Mouse (Mus musculus): ENCODE results near the gene Rpl10a. TPM values are rescaled to one million over a fixed set of nuclear protein-coding genes. Genes with fewer than 3 reads are reported as not detected.
A peak's percentile ranks its signal among the peaks of the same experiment; 100 is the strongest.

Gene Rpl10a
- polyA plus RNA-seq, 1 experiment from 2014 or later: 287 TPM

DNA sequence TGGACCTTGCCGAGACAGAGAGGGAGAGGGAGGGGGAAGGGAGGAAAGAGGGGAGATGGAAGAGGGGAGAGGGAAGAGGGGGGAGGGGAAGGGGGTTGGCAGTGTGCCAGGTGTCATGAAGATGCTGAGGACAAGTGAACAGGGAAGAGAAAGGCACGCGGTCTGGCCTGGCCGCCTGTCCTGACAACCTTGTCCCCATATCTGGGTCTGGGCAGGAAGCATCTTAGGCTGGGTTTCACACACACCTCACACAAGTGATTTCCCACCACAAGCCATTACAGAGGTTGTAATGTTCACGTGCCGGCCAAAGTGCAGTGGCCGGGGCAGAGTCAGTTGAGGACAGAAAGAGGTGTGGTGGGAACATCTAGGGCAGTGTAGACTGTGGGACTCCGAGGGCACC, 40.7 kb upstream of the Rpl10a start:
- Histone ChIP-seq H3K27me3 (replicated peaks; ENCODE audit: control insufficient read depth, insufficient read depth, low read length) (no peaks in the 10 kb centered on the region), H3K9ac (ENCODE audit: low read depth, low read length) (no peak overlapping the region), H3K27ac (ENCODE audit: low read depth, low read length) (no peak overlapping the region), H3K4me2 (ENCODE audit: low read length) (no peak overlapping the region), H3K9me3 (ENCODE audit: control insufficient read depth, low read length) (no peaks in the 10 kb centered on the region), H3K4me1 (ENCODE audit: control insufficient read depth, insufficient read depth, low read depth, low read length) (peaks cover 6% of the 10 kb centered on the region; the same call in 1 of the 2 replicates), H3K4me3 (ENCODE audit: low read length) (no peak overlapping the region), H3K36me3 (ENCODE audit: control insufficient read depth, insufficient read depth, low read length) (no peaks in the 10 kb centered on the region)
- ATAC-seq: no peak
- WGBS: 63% methylated on average over 8 of the region's 8 CpGs

DNA sequence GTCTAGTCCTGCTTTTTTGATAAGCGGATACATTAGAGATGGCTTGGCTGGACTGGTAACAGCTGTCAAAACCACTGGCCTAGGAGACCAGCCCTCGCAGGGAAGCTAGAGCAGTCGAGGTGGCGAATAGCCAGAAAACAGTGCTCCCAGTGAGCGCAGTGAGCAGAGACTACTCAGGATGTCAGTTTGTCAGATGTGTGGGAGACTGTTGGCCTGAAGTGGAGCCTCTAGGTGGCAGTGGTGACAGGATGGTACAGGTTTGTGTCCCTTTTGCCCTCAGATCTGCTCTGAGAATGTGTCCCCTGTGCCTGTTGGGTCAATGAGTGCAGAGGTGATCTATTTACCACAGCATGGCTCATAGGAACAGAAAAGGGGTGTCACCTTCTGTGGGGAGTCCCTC, 40.3 kb upstream of the Rpl10a start:
- 69% methylated on average over 5 of the region's 5 CpGs for WGBS
- Histone ChIP-seq H3K4me2 (ENCODE audit: low read length) (no peak overlapping the region), H3K9ac (ENCODE audit: low read depth, low read length) (no peak overlapping the region), H3K4me3 (ENCODE audit: low read length) (no peak overlapping the region), H3K27ac (ENCODE audit: low read depth, low read length) (no peak overlapping the region), H3K27me3 (replicated peaks; ENCODE audit: control insufficient read depth, insufficient read depth, low read length) (no peaks in the 10 kb centered on the region), H3K4me1 (ENCODE audit: control insufficient read depth, insufficient read depth, low read depth, low read length) (peaks cover 6% of the 10 kb centered on the region; the same call in 1 of the 2 replicates), H3K9me3 (ENCODE audit: control insufficient read depth, low read length) (no peaks in the 10 kb centered on the region), H3K36me3 (ENCODE audit: control insufficient read depth, insufficient read depth, low read length) (no peaks in the 10 kb centered on the region)
- ATAC-seq: no peak

DNA sequence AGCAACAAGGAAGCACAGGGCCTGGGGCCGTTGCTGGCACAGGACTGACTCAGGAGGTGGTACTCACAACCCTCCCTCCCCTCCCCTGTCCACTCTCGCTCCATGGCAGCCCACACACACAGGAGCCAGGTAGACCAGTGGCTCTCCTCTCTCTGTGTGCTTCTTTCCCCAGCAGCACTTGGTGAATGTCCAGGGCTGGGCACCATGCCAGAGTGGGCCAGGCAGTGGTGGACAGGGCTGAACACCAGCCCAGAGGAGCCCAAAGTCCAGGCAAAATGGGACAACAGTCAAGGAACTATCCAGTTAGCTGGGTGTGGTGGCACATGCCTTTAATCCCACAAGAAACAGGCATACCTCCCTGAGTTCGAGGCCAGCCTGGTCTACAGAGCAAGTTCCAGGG, 38.0 kb upstream of the Rpl10a start:
- no peak overlapping the region for H3K27ac ChIP-seq (ENCODE audit: low read depth, low read length)
- no peaks in the 10 kb centered on the region for H3K27me3 ChIP-seq (replicated peaks; ENCODE audit: control insufficient read depth, insufficient read depth, low read length)
- ATAC-seq: peak; percentile 58; the same call in 1 of the 2 replicates
- no peak overlapping the region for H3K4me2 ChIP-seq (ENCODE audit: low read length)
- H3K9me3 ChIP-seq (ENCODE audit: control insufficient read depth, low read length): no peaks in the 10 kb centered on the region
- H3K9ac ChIP-seq (ENCODE audit: low read depth, low read length): no peak overlapping the region
- peaks cover 13% of the 10 kb centered on the region for H3K4me1 ChIP-seq (ENCODE audit: control insufficient read depth, insufficient read depth, low read depth, low read length)
- WGBS: 73% methylated on average over 3 of the region's 3 CpGs
- no peaks in the 10 kb centered on the region for H3K36me3 ChIP-seq (ENCODE audit: control insufficient read depth, insufficient read depth, low read length)
- no peak overlapping the region for H3K4me3 ChIP-seq (ENCODE audit: low read length)

- H3K4me2 ChIP-seq (ENCODE audit: low read length): no peak overlapping the region
- no peak overlapping the region for H3K9ac ChIP-seq (ENCODE audit: low read depth, low read length)
- H3K4me3 ChIP-seq (ENCODE audit: low read length): no peak overlapping the region
- no peak for ATAC-seq
- no peaks in the 10 kb centered on the region for H3K36me3 ChIP-seq (ENCODE audit: control insufficient read depth, insufficient read depth, low read length)
- 80% methylated on average over 11 of the region's 11 CpGs for WGBS
- peaks cover 13% of the 10 kb centered on the region for H3K4me1 ChIP-seq (ENCODE audit: control insufficient read depth, insufficient read depth, low read depth, low read length)
- H3K9me3 ChIP-seq (ENCODE audit: control insufficient read depth, low read length): no peaks in the 10 kb centered on the region
- H3K27ac ChIP-seq (ENCODE audit: low read depth, low read length): no peak overlapping the region
- no peaks in the 10 kb centered on the region for H3K27me3 ChIP-seq (replicated peaks; ENCODE audit: control insufficient read depth, insufficient read depth, low read length)
Measured at GRCm38 (mm10) chr17:28290671-28291070, 37.6 kb upstream of the Rpl10a start.

GRCm38 (mm10) chr17:28291346-28291745, 36.9 kb upstream of the Rpl10a start:
- no peaks in the 10 kb centered on the region for H3K36me3 ChIP-seq (ENCODE audit: control insufficient read depth, insufficient read depth, low read length)
- no peaks in the 10 kb centered on the region for H3K27me3 ChIP-seq (replicated peaks; ENCODE audit: control insufficient read depth, insufficient read depth, low read length)
- H3K4me1 ChIP-seq (ENCODE audit: control insufficient read depth, insufficient read depth, low read depth, low read length): peaks cover 7% of the 10 kb centered on the region
- 89% methylated on average over 7 of the region's 7 CpGs for WGBS
- no peak overlapping the region for H3K27ac ChIP-seq (ENCODE audit: low read depth, low read length)
- no peaks in the 10 kb centered on the region for H3K9me3 ChIP-seq (ENCODE audit: control insufficient read depth, low read length)
- H3K4me2 ChIP-seq (ENCODE audit: low read length): no peak overlapping the region
- no peak overlapping the region for H3K4me3 ChIP-seq (ENCODE audit: low read length)
- no peak overlapping the region for H3K9ac ChIP-seq (ENCODE audit: low read depth, low read length)
- ATAC-seq: no peak

DNA sequence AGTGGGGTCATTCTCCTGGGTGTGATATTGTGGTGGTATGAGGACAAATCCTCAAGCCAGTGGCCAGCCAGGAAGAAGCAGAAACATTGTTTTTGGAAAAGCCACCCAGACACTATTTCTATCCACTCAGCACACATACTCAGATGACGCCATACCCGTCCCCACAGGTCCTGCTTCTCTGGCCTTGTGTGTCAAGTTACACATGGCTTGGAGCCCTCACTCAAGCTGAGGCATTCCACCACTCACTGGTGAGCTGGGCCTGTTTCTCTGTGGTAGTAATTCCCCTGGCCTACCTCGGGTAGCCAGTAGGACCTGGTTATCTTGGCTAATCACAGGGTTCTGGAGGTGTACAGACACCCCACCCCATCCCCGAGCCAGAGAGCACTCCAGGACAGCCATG, 34.6 kb upstream of the Rpl10a start:
- H3K4me2 ChIP-seq (ENCODE audit: low read length): no peak overlapping the region
- peak overlapping the region; percentile 22; the same call in 1 of the 2 replicates for H3K9ac ChIP-seq (ENCODE audit: low read depth, low read length)
- peaks cover 7% of the 10 kb centered on the region for H3K4me1 ChIP-seq (ENCODE audit: control insufficient read depth, insufficient read depth, low read depth, low read length)
- 89% methylated on average over 4 of the region's 4 CpGs for WGBS
- H3K36me3 ChIP-seq (ENCODE audit: control insufficient read depth, insufficient read depth, low read length): no peaks in the 10 kb centered on the region
- no peaks in the 10 kb centered on the region for H3K27me3 ChIP-seq (replicated peaks; ENCODE audit: control insufficient read depth, insufficient read depth, low read length)
- H3K27ac ChIP-seq (ENCODE audit: low read depth, low read length): no peak overlapping the region
- no peaks in the 10 kb centered on the region for H3K9me3 ChIP-seq (ENCODE audit: control insufficient read depth, low read length)
- no peak overlapping the region for H3K4me3 ChIP-seq (ENCODE audit: low read length)
- no peak for ATAC-seq

DNA sequence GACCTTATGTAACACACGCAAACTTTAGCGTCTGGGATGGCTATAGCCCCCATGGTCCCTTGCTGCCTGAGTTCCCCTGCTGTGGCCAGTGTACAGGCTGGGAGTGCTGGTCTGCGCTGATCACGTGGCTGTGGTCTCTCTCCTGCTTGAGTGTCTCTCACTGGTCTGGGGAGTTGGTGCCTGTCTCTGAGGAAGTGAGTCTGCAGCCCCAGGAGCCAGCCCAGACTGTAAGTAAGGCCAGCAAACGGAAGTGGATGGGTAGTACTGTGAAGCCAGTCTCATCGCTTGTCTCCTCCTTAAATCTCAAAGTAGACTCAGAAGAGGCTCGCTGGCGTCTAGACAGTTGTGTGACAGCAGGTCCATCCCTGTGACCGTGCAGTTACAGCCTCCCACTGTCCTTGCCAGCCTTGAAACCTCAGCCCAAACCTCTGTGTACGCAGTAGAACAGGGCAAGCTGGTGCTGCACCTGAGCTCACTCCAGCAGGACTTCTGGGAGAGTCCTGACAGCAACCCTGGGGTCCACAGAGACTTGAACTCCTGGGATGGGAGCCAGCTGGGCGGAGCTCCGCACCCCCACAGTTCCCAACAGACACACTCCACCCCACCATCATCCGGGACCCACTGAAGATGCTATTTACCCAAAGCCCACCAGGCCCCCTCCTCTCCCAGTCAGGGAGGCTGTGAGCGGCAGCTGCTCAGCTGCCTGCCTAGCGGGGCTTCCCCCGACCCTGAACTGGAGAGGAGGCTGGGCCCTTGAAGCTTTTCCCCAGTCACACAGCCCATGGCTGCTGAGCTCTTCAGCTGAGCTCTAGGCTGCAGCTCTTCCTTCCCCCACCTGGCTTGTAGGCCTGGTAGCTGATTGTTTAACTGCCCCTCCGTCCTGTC, 33.6 kb upstream of the Rpl10a start:
- Histone ChIP-seq H3K9me3 (ENCODE audit: control insufficient read depth, low read length) (no peaks in the 10 kb centered on the region), H3K4me2 (ENCODE audit: low read length) (no peak overlapping the region), H3K27me3 (replicated peaks; ENCODE audit: control insufficient read depth, insufficient read depth, low read length) (no peaks in the 10 kb centered on the region), H3K27ac (ENCODE audit: low read depth, low read length) (peak overlapping the region; percentile 29; the same call in 1 of the 2 replicates), H3K4me3 (ENCODE audit: low read length) (no peak overlapping the region), H3K9ac (ENCODE audit: low read depth, low read length) (peak overlapping the region; percentile 13; the same call in 1 of the 2 replicates), H3K4me1 (ENCODE audit: control insufficient read depth, insufficient read depth, low read depth, low read length) (peaks cover 7% of the 10 kb centered on the region), H3K36me3 (ENCODE audit: control insufficient read depth, insufficient read depth, low read length) (peaks cover 2% of the 10 kb centered on the region)
- ATAC-seq: no peak
- WGBS: 55% methylated on average over 17 of the region's 17 CpGs

- ATAC-seq: no peak
- H3K36me3 ChIP-seq (ENCODE audit: control insufficient read depth, insufficient read depth, low read length): peaks cover 2% of the 10 kb centered on the region
- WGBS: 93% methylated on average over 17 of the region's 17 CpGs
- H3K9ac ChIP-seq (ENCODE audit: low read depth, low read length): no peak overlapping the region
- H3K27ac ChIP-seq (ENCODE audit: low read depth, low read length): no peak overlapping the region
- no peak overlapping the region for H3K4me3 ChIP-seq (ENCODE audit: low read length)
- H3K27me3 ChIP-seq (replicated peaks; ENCODE audit: control insufficient read depth, insufficient read depth, low read length): no peaks in the 10 kb centered on the region
- peaks cover 7% of the 10 kb centered on the region for H3K4me1 ChIP-seq (ENCODE audit: control insufficient read depth, insufficient read depth, low read depth, low read length)
- no peak overlapping the region for H3K4me2 ChIP-seq (ENCODE audit: low read length)
- H3K9me3 ChIP-seq (ENCODE audit: control insufficient read depth, low read length): no peaks in the 10 kb centered on the region
Measured at GRCm38 (mm10) chr17:28298888-28299287, 29.4 kb upstream of the Rpl10a start.

DNA sequence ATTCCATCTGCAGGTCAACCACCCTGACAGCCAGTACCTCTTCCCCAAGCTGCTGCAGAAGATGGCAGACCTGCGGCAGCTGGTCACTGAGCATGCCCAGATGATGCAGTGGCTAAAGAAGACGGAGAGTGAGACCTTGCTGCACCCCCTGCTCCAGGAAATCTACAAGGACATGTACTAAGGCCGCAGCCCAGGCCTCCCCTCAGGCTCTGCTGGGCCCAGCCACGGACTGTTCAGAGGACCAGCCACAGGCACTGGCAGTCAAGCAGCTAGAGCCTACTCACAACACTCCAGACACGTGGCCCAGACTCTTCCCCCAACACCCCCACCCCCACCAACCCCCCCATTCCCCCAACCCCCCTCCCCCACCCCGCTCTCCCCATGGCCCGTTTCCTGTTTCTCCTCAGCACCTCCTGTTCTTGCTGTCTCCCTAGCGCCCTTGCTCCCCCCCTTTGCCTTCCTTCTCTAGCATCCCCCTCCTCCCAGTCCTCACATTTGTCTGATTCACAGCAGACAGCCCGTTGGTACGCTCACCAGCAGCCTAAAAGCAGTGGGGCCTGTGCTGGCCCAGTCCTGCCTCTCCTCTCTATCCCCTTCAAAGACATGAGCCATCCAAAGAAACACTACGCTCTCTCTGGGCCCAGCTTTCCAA, 28.5 kb upstream of the Rpl10a start:
- ATAC-seq: 0 out of 2 replicates have a peak, but pooled peaks have one; percentile 17
- peaks cover 5% of the 10 kb centered on the region for H3K4me1 ChIP-seq (ENCODE audit: control insufficient read depth, insufficient read depth, low read depth, low read length)
- no peaks in the 10 kb centered on the region for H3K9me3 ChIP-seq (ENCODE audit: control insufficient read depth, low read length)
- 43% methylated on average over 6 of the region's 11 CpGs for WGBS
- no peak overlapping the region for H3K4me3 ChIP-seq (ENCODE audit: low read length)
- H3K27ac ChIP-seq (ENCODE audit: low read depth, low read length): no peak overlapping the region; the same call in 1 of the 2 replicates
- H3K27me3 ChIP-seq (replicated peaks; ENCODE audit: control insufficient read depth, insufficient read depth, low read length): no peaks in the 10 kb centered on the region
- no peak overlapping the region for H3K4me2 ChIP-seq (ENCODE audit: low read length)
- no peak overlapping the region for H3K9ac ChIP-seq (ENCODE audit: low read depth, low read length)
- H3K36me3 ChIP-seq (ENCODE audit: control insufficient read depth, insufficient read depth, low read length): peaks cover 2% of the 10 kb centered on the region
